Mouse (Mus musculus) left cerebral cortex, postnatal 10 days (tissue): ENCODE measurements at regions not wholly inside any gene's neighbourhood (a gene's known extent, or its start where the extent isn't known, plus 50 kb on each side); places are given as distances from the start of the nearest gene placed in this dataset.
"Not testable (repeated sequence)": the region's sequence is repeated elsewhere in the genome, so short reads cannot be mapped to it uniquely, and the experiment has no call there.

ENCODE experiments used
- DNase-seq, 2 experiments: peaks; one replicate each; pipeline ENCODE4 v3.0.0; 2021 to 2022; ENCODE audit warnings: low spot score in 2 of 2, mixed read lengths in 1 of 2; ENCODE audit errors: extremely low spot score in 1 of 2
- intact Hi-C: fragments of 180-260 bp; cut with DNase I; formaldehyde crosslinking; loops from one replicate; pipeline ENCODE4 v1.15.1; 2025

DNA sequence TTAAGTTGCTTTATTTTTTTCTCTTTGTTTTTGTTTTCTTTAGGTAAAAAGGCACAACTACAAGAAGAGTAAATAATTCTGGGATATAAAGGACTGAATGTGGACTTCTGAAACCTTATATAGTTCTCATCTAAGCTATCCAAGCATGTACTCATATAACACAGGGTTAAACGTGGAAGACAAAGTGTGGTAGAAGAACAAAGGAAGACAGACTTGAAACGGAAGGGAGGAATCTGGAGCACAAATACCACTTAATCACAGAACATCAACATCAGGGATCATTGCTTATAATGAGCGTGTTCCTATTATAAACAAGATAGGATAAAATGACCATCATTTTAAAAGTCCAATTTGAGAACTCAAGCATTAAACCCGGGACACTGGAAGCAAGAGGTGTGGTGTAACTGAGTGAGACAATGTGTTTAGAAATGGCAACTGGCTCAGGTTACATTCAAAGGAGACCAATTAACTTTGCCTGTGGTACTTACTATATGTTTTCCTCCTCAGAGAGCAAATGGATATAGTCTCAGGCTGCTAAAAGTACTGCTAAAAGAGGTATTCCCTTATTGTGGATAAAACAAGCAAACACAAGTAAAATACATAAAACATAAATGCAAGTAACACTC lies 96.1 kb upstream of the Hdgfl1 start:
- no peak for DNase-seq
- intact Hi-C loops = no loop called here

DNA sequence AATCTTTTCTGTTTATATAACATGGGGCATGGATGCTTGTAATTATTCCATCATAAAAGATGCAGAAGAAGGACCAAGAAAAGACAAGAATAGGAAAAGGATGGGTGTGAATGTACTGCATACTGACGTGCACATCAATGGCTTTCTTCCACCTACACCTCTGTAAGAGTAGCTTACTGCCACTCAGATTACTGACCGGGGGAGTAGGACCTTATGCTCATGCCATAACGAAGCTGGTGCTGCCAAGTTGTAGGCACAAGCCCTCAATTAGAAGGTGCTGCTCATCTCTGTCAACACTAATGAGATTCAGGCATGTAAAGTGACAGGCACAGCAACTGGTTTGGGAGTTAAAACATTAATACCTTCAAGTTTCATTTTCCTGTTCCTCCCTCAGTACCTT lies 97.8 kb upstream of the Hdgfl1 start:
- no peak for DNase-seq
- intact Hi-C loops = no loop called here

DNA sequence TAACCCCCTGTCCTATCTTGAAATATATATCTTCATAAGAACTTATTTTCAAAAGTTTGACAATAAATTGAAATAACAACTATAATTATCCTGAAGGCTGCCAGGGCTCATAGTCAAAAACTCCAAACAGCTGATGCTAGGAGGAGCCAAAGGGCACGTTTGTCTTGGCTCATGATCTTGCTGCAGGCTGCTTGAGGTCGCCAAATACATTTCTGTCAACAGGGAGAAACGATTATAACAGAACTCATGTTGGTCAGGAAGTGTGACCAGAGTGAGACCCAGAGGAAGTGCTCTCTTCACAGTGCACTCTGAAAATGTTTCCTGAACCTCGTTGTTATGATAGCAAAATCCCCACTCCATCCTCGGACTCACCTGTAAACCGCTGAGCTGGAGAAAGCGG lies 140.9 kb upstream of the Prl start:
- intact Hi-C loops = no loop called here
- no peak for DNase-seq

DNA sequence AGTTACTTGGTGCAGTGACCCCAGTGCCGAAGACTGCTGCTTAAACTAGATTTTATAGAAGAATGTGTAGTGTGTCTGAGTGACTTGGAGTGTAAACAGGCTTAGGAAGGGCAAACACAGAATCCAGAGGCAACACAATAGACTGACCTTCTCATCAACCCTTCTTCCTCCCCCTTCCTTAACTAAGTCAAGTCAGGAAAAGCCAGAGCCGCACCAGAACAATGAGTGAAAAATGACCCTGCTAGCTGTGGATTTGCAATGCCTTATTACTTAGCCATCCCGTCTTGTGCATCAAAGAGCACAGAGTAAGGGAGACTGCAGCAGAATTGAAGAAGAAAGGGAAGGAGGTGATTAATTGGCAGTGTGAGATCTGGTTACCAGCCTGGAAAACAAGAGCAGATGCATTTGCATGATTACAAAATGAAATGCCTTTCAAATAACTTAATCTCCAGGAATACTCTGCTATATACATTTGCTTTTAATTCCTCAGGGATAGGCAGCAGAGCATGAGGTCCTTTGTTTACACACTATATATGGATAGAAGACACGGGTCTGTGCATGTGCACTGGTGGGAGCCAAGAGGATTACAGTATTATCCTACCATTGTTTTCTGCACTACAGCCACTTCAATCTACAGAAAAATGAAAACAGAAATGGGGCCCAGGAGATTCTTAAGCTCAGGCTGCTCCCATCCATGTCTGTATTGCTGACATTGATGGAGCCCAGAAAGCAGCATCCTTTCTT lies 124.5 kb upstream of the Prl start:
- intact Hi-C loops = no loop called here
- DNase-seq = no peak

GRCm38 (mm10) chr13:26933838-26934237 lies 123.5 kb upstream of the Prl start:
- DNase-seq = no peak
- intact Hi-C loops = no loop called here

- DNase-seq = no peak
- intact Hi-C loops = no loop called here
Measured at GRCm38 (mm10) chr13:26940436-26940835, 116.9 kb upstream of the Prl start.

GRCm38 (mm10) chr13:26944487-26944886 lies 112.9 kb upstream of the Prl start:
- intact Hi-C loops = no loop called here

GRCm38 (mm10) chr13:26951461-26951860 lies 105.9 kb upstream of the Prl start:
- peak in 1 of 2 experiments; percentile 1 for DNase-seq
- intact Hi-C loops = no loop called here

More at GRCm38 (mm10) chr13:26944487-26944886, 112.9 kb upstream of the Prl start:
- DNase-seq = no peak

DNA sequence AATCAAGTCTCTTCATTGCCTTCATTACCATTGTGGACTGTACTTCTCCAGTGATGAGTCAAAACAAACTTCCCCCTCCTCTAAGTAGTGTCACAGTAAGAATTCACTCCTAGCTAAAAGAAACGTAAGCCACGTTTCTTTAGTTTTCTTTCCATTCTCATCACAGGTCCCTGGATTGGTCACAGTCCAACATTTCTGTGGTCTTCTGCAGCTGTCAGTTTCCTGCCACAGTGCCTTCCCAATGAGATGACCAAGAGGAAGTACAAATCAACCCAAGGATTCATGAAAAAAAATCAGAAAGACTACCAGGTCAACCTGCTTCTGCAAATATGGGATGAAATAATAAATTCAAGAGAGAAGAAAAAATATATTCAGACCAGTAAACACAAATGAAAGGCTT lies 103.5 kb upstream of the Prl start:
- DNase-seq = no peak
- intact Hi-C loops = no loop called here

- intact Hi-C loops = no loop called here
- no peak for DNase-seq
Measured at GRCm38 (mm10) chr13:26959534-26960100, 97.8 kb upstream of the Prl start.

- intact Hi-C loops, DNase-seq: not testable (repeated sequence)
Measured at GRCm38 (mm10) chr13:26960531-26960930, 96.8 kb upstream of the Prl start.

GRCm38 (mm10) chr13:26976024-26976423 lies 81.3 kb upstream of the Prl start:
- no peak for DNase-seq
- intact Hi-C loops = no loop called here

DNA sequence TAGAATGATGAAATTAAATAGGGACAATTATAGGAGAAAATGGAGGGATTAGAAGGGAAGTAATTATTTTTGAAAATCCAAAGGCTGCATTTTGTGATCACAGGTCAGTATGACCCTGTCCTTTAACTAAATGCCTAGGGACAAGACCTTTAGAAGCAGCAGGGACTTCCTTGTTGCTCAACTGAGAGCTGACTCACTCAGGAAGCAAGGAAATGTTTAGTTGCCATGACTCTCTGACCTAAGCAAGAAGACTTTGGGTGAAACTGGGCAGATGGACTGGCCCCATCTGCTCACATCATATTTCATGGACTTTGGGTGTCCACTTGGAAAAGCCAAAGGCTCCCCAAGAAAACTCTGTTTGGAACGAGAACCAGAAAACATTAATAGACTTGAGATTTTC lies 76.9 kb upstream of the Prl start:
- intact Hi-C loops = no loop called here
- DNase-seq = no peak
